Mouse (Mus musculus) liver, postnatal 0 days (tissue): ENCODE measurements around the gene Ccdc85c. TPM values are rescaled to one million over a fixed set of nuclear protein-coding genes. Genes with fewer than 3 reads are reported as not detected.

ENCODE experiments used
- ATAC-seq: fragments of 200-750 bp; cut with Nextera tagmentation; 2 replicates; pipeline ENCODE4 v1.8.0; 2017; ENCODE audit warnings: mild to moderate bottlenecking, moderate library complexity
- DNase-seq: peaks from one replicate; pipeline ENCODE4 v3.0.0-alpha.2; 2016
- H3K27ac ChIP-seq: fragments of 300-500 bp; sonication (generic); 2 replicates; pipeline ENCODE4 v1.5.1; 2014; ENCODE audit warnings: antibody characterized with exemption, moderate library complexity, mild to moderate bottlenecking, low read depth
- H3K27me3 ChIP-seq: fragments of 300-500 bp; sonication (generic); 2 replicates; pipeline ENCODE4 v1.6.1; 2014; ENCODE audit warnings: low read length, control low read depth, mixed read lengths; ENCODE audit not compliant: insufficient read depth
- H3K36me3 ChIP-seq: fragments of 300-500 bp; sonication (generic); replicated peaks from 2 replicates; pipeline ENCODE4 v1.6.1; 2014; ENCODE audit warnings: mild to moderate bottlenecking, control low read depth, low read length, moderate library complexity, mixed read lengths; ENCODE audit not compliant: insufficient read depth
- H3K4me1 ChIP-seq: fragments of 300-500 bp; sonication (generic); 2 replicates; pipeline ENCODE4 v1.6.1; 2014; ENCODE audit warnings: antibody characterized with exemption, mild to moderate bottlenecking, control low read depth; ENCODE audit not compliant: insufficient read depth
- H3K4me2 ChIP-seq: fragments of 300-500 bp; sonication (generic); 2 replicates; pipeline ENCODE4 v1.6.1; 2014; ENCODE audit warnings: low read depth, mild to moderate bottlenecking, low read length, moderate library complexity, mixed read lengths
- H3K4me3 ChIP-seq: fragments of 300-500 bp; sonication (generic); 2 replicates; pipeline ENCODE4 v1.5.1; 2014; ENCODE audit warnings: low read depth, low read length
- H3K9ac ChIP-seq: fragments of 300-500 bp; sonication (generic); replicated peaks from 2 replicates; pipeline ENCODE4 v1.6.1; 2014; ENCODE audit warnings: mild to moderate bottlenecking, moderate library complexity
- H3K9me3 ChIP-seq: fragments of 300-500 bp; sonication (generic); 2 replicates; pipeline ENCODE4 v1.6.1; 2016; ENCODE audit warnings: mild to moderate bottlenecking, control low read depth, low read length, mixed read lengths
- CTCF ChIP-seq: sonication (generic); IDR thresholded peaks from 2 replicates; pipeline ENCODE4 v1.5.1; 2016; ENCODE audit warnings: antibody characterized with exemption, low read depth
- EP300 ChIP-seq: IDR thresholded peaks from 2 replicates; pipeline ENCODE4 v1.6.1; 2016; ENCODE audit warnings: antibody characterized with exemption, low read depth, mild to moderate bottlenecking
- WGBS: fragments of 180-500 bp; shearing (Covaris S2); extraction: QIAGEN DNeasy Blood & Tissue Kit; methylation state at CpG from one replicate; pipeline ENCODE4 v1.1.7; 2014; ENCODE audit not compliant: insufficient replicate concordance; 5-methylcytosine and 5-hydroxymethylcytosine counted together
- polyA plus RNA-seq: library from polyadenylated mRNA; unstranded; fragments of >200 nt; fragmentation: Nextera tagmentation; extraction: Ambion mirVana; gene quantifications from 2 replicates; pipeline ENCODE4 v1.2.1, GENCODE M21; 2015

Gene Ccdc85c
- polyA plus RNA-seq, 1 experiment from 2014 or later = 1.5 TPM

DNA sequence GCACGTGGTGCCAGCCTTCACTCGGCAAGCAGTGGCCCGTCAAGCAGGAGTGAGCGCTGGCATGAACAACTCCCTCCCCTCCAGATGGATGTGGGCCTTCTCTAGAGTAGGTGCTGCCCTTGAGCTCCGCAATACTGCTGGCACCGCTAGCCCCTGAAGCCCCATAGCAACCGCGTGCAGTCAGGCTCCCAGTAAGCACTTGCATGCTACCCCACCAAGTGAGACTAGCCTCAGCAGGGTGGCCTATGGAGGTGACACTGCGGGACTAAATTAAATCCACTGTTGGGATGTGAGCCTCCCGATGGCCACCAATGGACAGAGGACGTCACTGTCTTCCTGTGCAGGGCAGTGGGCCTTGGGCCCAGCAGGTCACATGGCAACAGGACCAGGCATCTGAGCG is 54.6 kb downstream of the Ccdc85c start:
- no peaks in the 10 kb centered on the region for H3K36me3 ChIP-seq
- H3K4me2 ChIP-seq = no peak overlapping the region
- no peaks in the 10 kb centered on the region for H3K9me3 ChIP-seq
- H3K4me1 ChIP-seq = no peaks in the 10 kb centered on the region
- no peak overlapping the region for H3K27ac ChIP-seq
- no peak overlapping the region for H3K4me3 ChIP-seq
- no peaks in the 10 kb centered on the region for H3K27me3 ChIP-seq
- TF ChIP-seq CTCF (no peak), EP300 (no peak)
- DNase-seq (no peak), ATAC-seq (no peak)
- H3K9ac ChIP-seq = no peak overlapping the region
- 69% methylated on average over 12 of the region's 12 CpGs for WGBS

DNA sequence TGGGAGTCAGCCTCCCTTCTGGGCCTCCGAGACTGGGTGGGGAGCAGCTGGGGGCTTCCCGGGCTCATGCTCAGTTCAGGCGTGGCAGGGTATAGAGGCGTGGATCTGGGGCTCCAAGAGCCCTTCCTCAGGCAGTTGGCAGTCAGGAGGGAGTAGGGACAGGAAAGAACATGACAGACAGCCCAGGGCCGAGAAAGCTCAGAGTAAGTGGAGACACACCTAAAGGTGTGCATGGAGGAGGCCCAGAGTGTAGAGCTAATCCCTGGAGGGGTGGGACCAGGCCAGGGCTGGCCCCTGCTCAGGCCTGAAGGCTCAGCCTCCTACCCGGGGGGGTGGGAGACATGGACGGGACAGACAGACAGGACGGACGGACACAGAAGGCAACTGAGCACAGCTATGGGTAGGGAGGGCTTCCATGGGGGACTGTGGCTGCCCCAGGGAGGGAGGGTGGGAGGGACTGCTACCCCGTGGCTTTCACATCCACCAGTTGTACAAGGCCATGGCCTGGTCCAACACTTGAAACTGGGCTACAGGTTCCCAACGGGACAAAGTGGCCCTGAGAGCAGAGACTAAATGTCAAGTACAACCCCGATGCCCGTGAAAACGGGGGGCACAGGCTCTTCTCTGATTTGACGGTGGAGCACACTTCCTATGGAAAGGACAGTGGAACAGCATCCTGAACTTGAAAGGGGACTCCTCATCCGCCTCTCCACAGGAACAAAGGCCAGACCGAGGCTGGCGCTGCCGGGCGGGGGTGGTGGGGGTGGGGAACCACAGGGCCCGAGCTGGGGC is 55.2 kb downstream of the Ccdc85c start:
- H3K4me1 ChIP-seq = no peaks in the 10 kb centered on the region
- DNase-seq (no peak), ATAC-seq (no peak)
- H3K4me3 ChIP-seq = no peak overlapping the region
- no peaks in the 10 kb centered on the region for H3K9me3 ChIP-seq
- TF ChIP-seq CTCF (no peak), EP300 (no peak)
- WGBS = 77% methylated on average over 21 of the region's 21 CpGs
- H3K27me3 ChIP-seq = no peaks in the 10 kb centered on the region
- no peaks in the 10 kb centered on the region for H3K36me3 ChIP-seq
- H3K27ac ChIP-seq = no peak overlapping the region
- no peak overlapping the region for H3K4me2 ChIP-seq
- H3K9ac ChIP-seq = no peak overlapping the region

DNA sequence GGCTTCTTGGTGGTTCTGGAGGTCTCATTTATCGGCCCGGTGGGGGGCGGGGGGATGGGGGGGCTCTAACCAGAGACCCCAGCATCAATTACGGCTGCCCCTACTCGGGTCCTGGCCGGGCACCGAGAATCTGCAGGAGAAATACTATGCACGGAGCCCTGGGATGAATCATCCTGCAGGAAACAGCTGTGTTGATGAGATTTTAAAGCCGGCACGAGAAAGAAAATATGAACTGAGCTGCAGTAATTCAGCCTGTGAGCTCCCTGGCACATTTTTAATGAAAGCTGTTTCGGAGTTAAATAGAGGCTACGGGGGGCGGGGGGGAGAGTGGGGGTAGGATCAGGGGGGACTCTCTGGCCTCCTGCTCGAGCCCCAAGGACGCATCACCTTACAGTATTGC is 56.1 kb downstream of the Ccdc85c start:
- no peaks in the 10 kb centered on the region for H3K9me3 ChIP-seq
- TF ChIP-seq CTCF = no peak
- TF ChIP-seq EP300 = no peak
- H3K4me2 ChIP-seq = no peak overlapping the region
- no peaks in the 10 kb centered on the region for H3K4me1 ChIP-seq
- H3K4me3 ChIP-seq = no peak overlapping the region
- DNase-seq = no peak
- WGBS = 65% methylated on average over 15 of the region's 15 CpGs
- H3K36me3 ChIP-seq = no peaks in the 10 kb centered on the region
- ATAC-seq = no peak
- H3K27me3 ChIP-seq = no peaks in the 10 kb centered on the region
- no peak overlapping the region for H3K9ac ChIP-seq
- no peak overlapping the region for H3K27ac ChIP-seq

DNA sequence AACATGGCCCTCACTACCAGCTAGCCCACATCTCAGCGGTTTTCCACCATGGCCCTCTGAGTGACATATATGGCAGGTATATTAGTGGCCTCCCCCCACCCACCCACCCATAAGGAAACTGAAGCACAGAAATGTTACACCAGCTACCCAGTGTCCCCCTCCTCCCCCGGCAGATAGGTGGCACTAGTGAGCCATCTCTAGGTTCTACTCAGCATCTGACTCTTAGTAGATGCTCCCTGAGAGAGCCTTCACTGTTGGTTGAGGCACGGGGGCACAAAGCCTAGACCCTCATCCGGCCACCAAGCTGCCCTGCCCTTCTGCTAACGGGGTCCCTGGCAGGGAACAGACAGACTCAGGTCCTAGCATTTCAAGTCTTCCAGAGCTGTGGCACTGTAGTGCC is 57.7 kb downstream of the Ccdc85c start:
- DNase-seq (peak; percentile 68), ATAC-seq (no peak)
- Histone ChIP-seq H3K27ac (no peak overlapping the region), H3K4me3 (no peak overlapping the region), H3K9me3 (no peaks in the 10 kb centered on the region), H3K4me1 (no peaks in the 10 kb centered on the region), H3K27me3 (no peaks in the 10 kb centered on the region), H3K9ac (no peak overlapping the region), H3K4me2 (no peak overlapping the region), H3K36me3 (no peaks in the 10 kb centered on the region)
- TF ChIP-seq CTCF (peak; percentile 76), EP300 (no peak)
- WGBS = 52% methylated on average over 5 of the region's 5 CpGs

DNA sequence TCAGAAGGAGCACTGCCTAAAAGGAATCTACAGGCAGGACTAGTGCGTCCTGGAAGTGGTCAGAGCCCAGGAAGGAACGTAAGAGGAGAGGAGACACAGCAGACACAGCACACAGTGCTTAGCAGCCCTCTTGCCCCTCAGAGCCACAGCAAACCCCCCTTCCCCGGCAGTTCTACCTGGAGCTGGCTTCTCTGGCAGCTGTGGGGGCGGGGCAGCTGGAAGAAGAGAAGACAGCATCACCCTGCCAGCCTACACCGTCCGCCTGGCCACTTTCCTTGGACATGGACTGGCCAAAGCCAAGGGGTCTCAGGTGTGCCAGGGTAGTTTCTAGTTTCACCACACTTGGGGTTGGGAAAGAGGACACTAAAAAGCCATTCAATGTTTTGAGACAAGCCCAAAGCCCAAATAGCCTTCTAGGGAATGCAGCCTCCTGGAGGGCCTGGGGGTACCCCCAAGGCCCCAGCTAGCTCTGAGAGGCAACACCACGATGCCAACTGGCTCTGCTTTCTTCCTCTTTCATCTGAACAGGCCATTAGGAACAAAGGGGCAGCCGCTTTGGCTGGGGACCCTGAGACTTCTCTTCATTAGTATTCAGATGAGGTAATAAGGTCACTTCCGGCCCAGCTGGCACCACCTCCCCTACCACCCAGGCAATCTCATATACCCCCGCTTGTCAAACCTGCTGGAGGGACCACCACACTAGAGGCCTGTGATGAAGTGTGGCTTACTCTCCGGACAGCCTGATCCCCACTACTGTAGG is 58.4 kb downstream of the Ccdc85c start:
- TF ChIP-seq CTCF (no peak), EP300 (no peak)
- H3K4me3 ChIP-seq = no peak overlapping the region
- no peak overlapping the region for H3K9ac ChIP-seq
- ATAC-seq (no peak), DNase-seq (no peak)
- no peaks in the 10 kb centered on the region for H3K36me3 ChIP-seq
- H3K4me2 ChIP-seq = no peak overlapping the region
- H3K9me3 ChIP-seq = no peaks in the 10 kb centered on the region
- WGBS = 69% methylated on average over 11 of the region's 11 CpGs
- no peak overlapping the region for H3K27ac ChIP-seq
- 0 out of 2 replicates have a peak, but pooled peaks cover 2% of the 10 kb centered on the region for H3K4me1 ChIP-seq
- no peaks in the 10 kb centered on the region for H3K27me3 ChIP-seq

DNA sequence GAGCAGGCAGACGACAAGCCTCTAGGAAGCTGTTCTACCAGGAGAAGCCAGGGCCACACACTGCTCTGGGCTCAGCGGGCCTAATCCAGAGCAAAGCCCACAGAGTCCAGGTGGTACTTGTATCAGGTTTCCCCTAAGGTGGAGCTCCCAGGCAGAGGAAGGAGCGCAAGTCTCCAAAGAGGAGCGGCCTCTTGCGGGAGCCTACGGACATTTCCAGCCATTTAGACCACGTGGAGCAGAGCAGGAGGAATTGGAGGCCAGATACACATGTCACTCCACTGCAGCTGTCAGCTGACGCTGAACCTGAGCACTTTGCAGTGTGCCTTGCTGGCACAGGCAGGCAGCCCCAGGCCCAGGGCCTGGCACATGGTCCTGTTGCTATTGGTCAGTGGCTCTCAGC is 60.1 kb downstream of the Ccdc85c start:
- H3K4me1 ChIP-seq = 0 out of 2 replicates have a peak, but pooled peaks cover 2% of the 10 kb centered on the region
- H3K9ac ChIP-seq = no peak overlapping the region
- DNase-seq (no peak), ATAC-seq (no peak)
- no peak overlapping the region for H3K4me3 ChIP-seq
- no peak for TF ChIP-seq CTCF
- TF ChIP-seq EP300 = no peak
- H3K9me3 ChIP-seq = no peaks in the 10 kb centered on the region
- H3K27me3 ChIP-seq = no peaks in the 10 kb centered on the region
- no peak overlapping the region for H3K4me2 ChIP-seq
- no peaks in the 10 kb centered on the region for H3K36me3 ChIP-seq
- WGBS = 67% methylated on average over 8 of the region's 8 CpGs
- H3K27ac ChIP-seq = no peak overlapping the region
